Mouse (Mus musculus): ENCODE data around the gene Ttc7b. TPM values are rescaled to one million over a fixed set of nuclear protein-coding genes. Genes with fewer than 3 reads are reported as not detected.

The Ttc7b gene
- polyA plus RNA-seq, 1 experiment from 2014 or later, result 0.93 TPM

DNA sequence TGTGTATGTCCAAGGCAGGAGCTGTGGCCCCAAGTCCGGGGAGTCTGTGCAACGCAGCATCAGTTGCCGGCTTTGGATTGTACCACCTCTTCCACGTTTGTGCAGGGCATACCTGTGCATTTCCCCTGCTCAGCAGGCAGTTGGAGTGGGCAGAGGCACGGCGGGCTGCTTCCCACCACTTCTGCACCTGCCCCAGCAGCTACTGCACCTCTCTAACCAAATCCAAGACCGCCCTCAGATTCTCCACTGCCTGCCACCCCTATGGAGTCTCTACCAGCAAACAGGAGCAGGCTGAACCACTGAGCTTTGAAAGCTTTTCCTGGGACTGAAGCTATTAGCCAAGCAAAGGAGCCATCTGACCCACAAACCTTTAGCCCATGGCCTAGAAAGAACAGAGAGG is 30.8 kb downstream of the Ttc7b start:
- Histone ChIP-seq H3K9me3 (replicated peaks; ENCODE audit: control insufficient read depth, low read length) (no peaks in the 10 kb centered on the region), H3K4me2 (ENCODE audit: low read depth, low read length) (no peak overlapping the region), H3K4me3 (ENCODE audit: low read depth, low read length) (no peak overlapping the region), H3K4me1 (ENCODE audit: control insufficient read depth, low read depth, low read length) (no peaks in the 10 kb centered on the region; the same call in 1 of the 2 replicates), H3K36me3 (ENCODE audit: control insufficient read depth, insufficient read depth) (no peaks in the 10 kb centered on the region), H3K27me3 (ENCODE audit: control insufficient read depth, insufficient read depth, low read depth, low read length) (no peaks in the 10 kb centered on the region), H3K9ac (ENCODE audit: low read depth, low read length) (no peak overlapping the region), H3K27ac (ENCODE audit: low read length) (no peak overlapping the region)
- WGBS (ENCODE audit: insufficient replicate concordance), result 79% methylated on average over 7 of the region's 7 CpGs
- no peak for ATAC-seq (ENCODE audit: low read depth)

DNA sequence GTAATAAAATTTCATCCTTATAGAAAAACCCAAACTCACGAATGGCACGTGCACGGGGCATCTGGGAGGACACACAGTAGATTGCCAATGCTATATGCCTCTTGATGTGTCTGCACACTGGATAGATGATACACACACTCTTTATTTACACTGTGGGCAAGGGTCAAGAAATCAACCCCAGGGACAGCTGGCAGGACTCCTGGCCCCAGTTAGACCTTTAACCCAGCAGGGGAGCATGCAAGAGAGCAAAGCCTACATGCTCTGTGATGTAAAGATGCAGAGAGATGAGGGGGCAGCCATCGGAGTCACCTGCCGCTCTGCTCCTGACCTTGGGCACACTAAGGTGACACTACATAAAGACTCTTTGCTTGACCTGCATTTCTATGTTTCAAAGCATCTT is 32.3 kb downstream of the Ttc7b start:
- Histone ChIP-seq H3K4me3 (ENCODE audit: low read depth, low read length) (no peak overlapping the region), H3K27ac (ENCODE audit: low read length) (no peak overlapping the region), H3K4me1 (ENCODE audit: control insufficient read depth, low read depth, low read length) (no peaks in the 10 kb centered on the region; the same call in 1 of the 2 replicates), H3K27me3 (ENCODE audit: control insufficient read depth, insufficient read depth, low read depth, low read length) (no peaks in the 10 kb centered on the region), H3K9ac (ENCODE audit: low read depth, low read length) (no peak overlapping the region), H3K4me2 (ENCODE audit: low read depth, low read length) (no peak overlapping the region), H3K36me3 (ENCODE audit: control insufficient read depth, insufficient read depth) (no peaks in the 10 kb centered on the region), H3K9me3 (replicated peaks; ENCODE audit: control insufficient read depth, low read length) (no peaks in the 10 kb centered on the region)
- peak; percentile 56; the same call in 1 of the 2 replicates for ATAC-seq (ENCODE audit: low read depth)
- WGBS (ENCODE audit: insufficient replicate concordance), result 77% methylated on average over 5 of the region's 5 CpGs

DNA sequence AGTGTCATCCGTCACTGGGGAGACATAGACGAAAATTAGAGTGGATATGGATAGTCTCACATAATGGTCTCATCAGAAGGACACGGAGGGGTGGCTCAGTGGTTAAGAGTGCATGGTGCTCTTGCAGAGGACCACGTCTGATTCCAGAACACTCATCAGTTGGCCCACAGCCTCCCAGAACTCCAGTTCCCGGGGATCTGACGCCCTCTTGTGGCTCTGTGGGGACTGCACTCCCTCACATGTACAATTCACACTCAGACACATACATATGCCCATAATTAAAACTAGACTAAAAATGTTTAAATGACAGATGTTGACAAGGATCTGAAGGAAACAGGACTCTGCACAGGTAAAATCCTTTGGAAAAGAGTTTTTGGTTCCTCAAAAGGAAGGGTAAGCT is 34.4 kb downstream of the Ttc7b start:
- Histone ChIP-seq H3K4me1 (ENCODE audit: control insufficient read depth, low read depth, low read length) (no peaks in the 10 kb centered on the region; the same call in 1 of the 2 replicates), H3K9ac (ENCODE audit: low read depth, low read length) (no peak overlapping the region), H3K9me3 (replicated peaks; ENCODE audit: control insufficient read depth, low read length) (no peaks in the 10 kb centered on the region), H3K27ac (ENCODE audit: low read length) (no peak overlapping the region), H3K27me3 (ENCODE audit: control insufficient read depth, insufficient read depth, low read depth, low read length) (no peaks in the 10 kb centered on the region), H3K4me3 (ENCODE audit: low read depth, low read length) (no peak overlapping the region), H3K36me3 (ENCODE audit: control insufficient read depth, insufficient read depth) (no peaks in the 10 kb centered on the region), H3K4me2 (ENCODE audit: low read depth, low read length) (no peak overlapping the region)
- WGBS (ENCODE audit: insufficient replicate concordance), result 58% methylated on average over 6 of the region's 6 CpGs
- no peak for ATAC-seq (ENCODE audit: low read depth)

DNA sequence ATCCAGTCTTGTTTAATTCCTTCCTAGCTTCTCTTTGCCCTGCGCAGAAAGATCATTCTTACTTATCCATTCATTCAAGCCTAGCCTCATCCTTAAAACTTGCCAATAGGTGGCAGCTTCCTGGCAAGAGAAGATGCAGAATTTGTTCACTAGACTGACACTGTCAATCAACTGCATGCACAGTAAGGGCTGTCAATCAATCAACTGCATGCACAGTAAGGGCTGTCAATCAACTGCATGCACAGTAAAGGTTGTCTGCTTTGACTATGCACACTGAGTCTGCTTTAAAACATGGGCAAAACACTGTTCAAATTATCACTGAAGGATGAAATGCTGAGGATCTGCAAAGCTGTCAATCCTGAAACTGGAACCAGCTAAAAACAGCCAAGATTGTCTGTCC is 37.6 kb downstream of the Ttc7b start:
- H3K9me3 ChIP-seq (replicated peaks; ENCODE audit: control insufficient read depth, low read length), result no peaks in the 10 kb centered on the region
- WGBS (ENCODE audit: insufficient replicate concordance), result 76% methylated on average over 1 of the region's 1 CpGs
- H3K4me2 ChIP-seq (ENCODE audit: low read depth, low read length), result no peak overlapping the region
- no peaks in the 10 kb centered on the region for H3K36me3 ChIP-seq (ENCODE audit: control insufficient read depth, insufficient read depth)
- H3K4me1 ChIP-seq (ENCODE audit: control insufficient read depth, low read depth, low read length), result peaks cover 3% of the 10 kb centered on the region
- H3K4me3 ChIP-seq (ENCODE audit: low read depth, low read length), result no peak overlapping the region
- ATAC-seq (ENCODE audit: low read depth), result no peak
- H3K27ac ChIP-seq (ENCODE audit: low read length), result no peak overlapping the region
- H3K9ac ChIP-seq (ENCODE audit: low read depth, low read length), result no peak overlapping the region
- H3K27me3 ChIP-seq (ENCODE audit: control insufficient read depth, insufficient read depth, low read depth, low read length), result no peaks in the 10 kb centered on the region

DNA sequence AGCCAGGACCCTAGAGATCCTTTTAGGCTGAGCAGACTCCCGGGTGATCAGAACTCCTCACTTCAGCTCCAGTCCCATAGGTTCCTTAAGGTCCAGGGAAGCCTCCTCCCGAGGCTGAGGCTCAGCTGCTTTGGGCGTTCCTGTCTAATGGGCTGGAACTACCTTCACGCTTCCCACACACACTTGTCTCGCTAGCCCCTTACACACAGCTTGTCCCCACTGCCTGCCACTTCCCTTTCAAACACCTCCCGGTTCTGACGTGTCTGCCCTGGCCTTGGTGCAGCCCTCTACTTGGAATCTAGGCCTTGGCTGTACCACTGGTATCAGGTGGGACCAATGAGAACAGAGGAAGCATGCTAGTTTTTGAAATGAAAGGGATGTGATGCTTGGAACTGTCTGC is 38.4 kb downstream of the Ttc7b start:
- H3K4me2 ChIP-seq (ENCODE audit: low read depth, low read length), result no peak overlapping the region
- WGBS (ENCODE audit: insufficient replicate concordance), result 58% methylated on average over 7 of the region's 7 CpGs
- H3K4me1 ChIP-seq (ENCODE audit: control insufficient read depth, low read depth, low read length), result peaks cover 3% of the 10 kb centered on the region
- ATAC-seq (ENCODE audit: low read depth), result no peak
- no peaks in the 10 kb centered on the region for H3K27me3 ChIP-seq (ENCODE audit: control insufficient read depth, insufficient read depth, low read depth, low read length)
- H3K9me3 ChIP-seq (replicated peaks; ENCODE audit: control insufficient read depth, low read length), result no peaks in the 10 kb centered on the region
- H3K36me3 ChIP-seq (ENCODE audit: control insufficient read depth, insufficient read depth), result no peaks in the 10 kb centered on the region
- no peak overlapping the region for H3K27ac ChIP-seq (ENCODE audit: low read length)
- H3K4me3 ChIP-seq (ENCODE audit: low read depth, low read length), result no peak overlapping the region
- H3K9ac ChIP-seq (ENCODE audit: low read depth, low read length), result no peak overlapping the region

- 65% methylated on average over 8 of the region's 8 CpGs for WGBS (ENCODE audit: insufficient replicate concordance)
- peaks cover 3% of the 10 kb centered on the region for H3K4me1 ChIP-seq (ENCODE audit: control insufficient read depth, low read depth, low read length)
- H3K4me3 ChIP-seq (ENCODE audit: low read depth, low read length), result no peak overlapping the region
- no peak overlapping the region for H3K9ac ChIP-seq (ENCODE audit: low read depth, low read length)
- no peak overlapping the region for H3K4me2 ChIP-seq (ENCODE audit: low read depth, low read length)
- no peaks in the 10 kb centered on the region for H3K27me3 ChIP-seq (ENCODE audit: control insufficient read depth, insufficient read depth, low read depth, low read length)
- no peak for ATAC-seq (ENCODE audit: low read depth)
- H3K27ac ChIP-seq (ENCODE audit: low read length), result no peak overlapping the region
- H3K36me3 ChIP-seq (ENCODE audit: control insufficient read depth, insufficient read depth), result no peaks in the 10 kb centered on the region
- no peaks in the 10 kb centered on the region for H3K9me3 ChIP-seq (replicated peaks; ENCODE audit: control insufficient read depth, low read length)
Observed at GRCm38 (mm10) chr12:100481443-100482026, 39.1 kb downstream of the Ttc7b start.

DNA sequence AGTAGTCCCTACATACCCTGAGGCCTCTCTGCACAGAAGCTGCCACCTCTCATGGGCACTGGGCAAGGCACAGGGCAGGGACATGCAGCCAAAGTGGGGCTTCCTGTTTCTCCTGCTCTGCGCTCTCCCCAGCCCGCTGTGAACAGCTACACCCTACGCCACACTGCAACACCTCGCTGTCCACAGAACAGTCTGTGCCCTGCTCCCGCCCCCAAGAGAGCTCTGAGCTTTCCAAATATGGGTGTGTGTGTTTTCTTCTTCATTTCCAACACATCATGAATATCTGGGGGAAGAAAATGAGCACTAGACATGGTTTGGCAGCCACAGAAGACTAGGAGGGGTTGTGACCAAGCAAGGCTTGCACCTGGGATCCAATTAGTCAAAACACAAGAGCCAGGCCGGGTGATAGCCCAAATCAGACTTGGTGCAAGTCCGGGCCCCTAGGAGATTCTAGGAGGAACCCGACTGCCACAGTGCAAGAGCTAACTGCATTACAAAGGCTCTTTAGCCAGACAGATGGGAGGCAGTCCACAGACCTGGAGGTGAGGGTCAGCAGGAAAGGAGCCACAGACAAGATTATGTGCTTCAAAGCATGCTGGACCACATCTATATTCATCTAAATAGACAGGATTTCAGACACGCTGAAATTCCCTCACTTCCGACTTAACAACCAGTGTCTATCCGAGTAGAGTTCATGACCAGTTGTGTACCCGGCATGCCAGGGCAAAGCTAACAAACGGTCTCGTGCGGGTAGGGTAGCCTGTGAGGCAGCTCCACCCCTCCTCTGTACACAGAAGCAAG is 39.8 kb downstream of the Ttc7b start:
- H3K36me3 ChIP-seq (ENCODE audit: control insufficient read depth, insufficient read depth), result no peaks in the 10 kb centered on the region
- no peak overlapping the region for H3K9ac ChIP-seq (ENCODE audit: low read depth, low read length)
- no peaks in the 10 kb centered on the region for H3K27me3 ChIP-seq (ENCODE audit: control insufficient read depth, insufficient read depth, low read depth, low read length)
- H3K4me2 ChIP-seq (ENCODE audit: low read depth, low read length), result no peak overlapping the region
- H3K4me1 ChIP-seq (ENCODE audit: control insufficient read depth, low read depth, low read length), result peaks cover 3% of the 10 kb centered on the region
- H3K9me3 ChIP-seq (replicated peaks; ENCODE audit: control insufficient read depth, low read length), result no peaks in the 10 kb centered on the region
- no peak for ATAC-seq (ENCODE audit: low read depth)
- WGBS (ENCODE audit: insufficient replicate concordance), result 69% methylated on average over 15 of the region's 15 CpGs
- no peak overlapping the region for H3K27ac ChIP-seq (ENCODE audit: low read length)
- H3K4me3 ChIP-seq (ENCODE audit: low read depth, low read length), result no peak overlapping the region

- H3K9ac ChIP-seq (ENCODE audit: low read depth, low read length), result no peak overlapping the region
- no peaks in the 10 kb centered on the region for H3K27me3 ChIP-seq (ENCODE audit: control insufficient read depth, insufficient read depth, low read depth, low read length)
- 37% methylated on average over 7 of the region's 7 CpGs for WGBS (ENCODE audit: insufficient replicate concordance)
- H3K27ac ChIP-seq (ENCODE audit: low read length), result no peak overlapping the region
- no peak overlapping the region for H3K4me3 ChIP-seq (ENCODE audit: low read depth, low read length)
- H3K9me3 ChIP-seq (replicated peaks; ENCODE audit: control insufficient read depth, low read length), result no peaks in the 10 kb centered on the region
- peak; percentile 64 for ATAC-seq (ENCODE audit: low read depth)
- H3K4me1 ChIP-seq (ENCODE audit: control insufficient read depth, low read depth, low read length), result peaks cover 3% of the 10 kb centered on the region
- no peaks in the 10 kb centered on the region for H3K36me3 ChIP-seq (ENCODE audit: control insufficient read depth, insufficient read depth)
- H3K4me2 ChIP-seq (ENCODE audit: low read depth, low read length), result no peak overlapping the region
Observed at GRCm38 (mm10) chr12:100479892-100480621, 40.6 kb downstream of the Ttc7b start.
